Mouse (Mus musculus) neural tube, embryonic 11.5 days (tissue): ENCODE measurements around the gene Usp2. TPM values are rescaled to one million over a fixed set of nuclear protein-coding genes. Genes with fewer than 3 reads are reported as not detected.

ENCODE experiments used
- ATAC-seq: fragments of 200-750 bp; cut with Nextera tagmentation; 2 replicates; pipeline ENCODE4 v1.8.0; 2017; ENCODE audit warnings: moderate number of reproducible peaks, mild to moderate bottlenecking, moderate TSS enrichment, moderate library complexity; ENCODE audit not compliant: insufficient read depth, low FRiP score, low TSS enrichment
- DNase-seq: peaks from one replicate; pipeline ENCODE4 v3.0.0-alpha.2; 2015; ENCODE audit warnings: low spot score
- H3K27ac ChIP-seq: fragments of 300-500 bp; sonication (generic); 2 replicates; pipeline ENCODE4 v1.5.1; 2014; ENCODE audit warnings: low read depth, mild to moderate bottlenecking, low read length
- H3K27me3 ChIP-seq: fragments of 300-500 bp; sonication (generic); 2 replicates; pipeline ENCODE4 v1.6.1; 2014; ENCODE audit warnings: mild to moderate bottlenecking, low read length, mixed read lengths; ENCODE audit not compliant: control insufficient read depth, insufficient read depth
- H3K36me3 ChIP-seq: fragments of 300-500 bp; sonication (generic); 2 replicates; pipeline ENCODE4 v1.6.1; 2014; ENCODE audit warnings: mild to moderate bottlenecking, low read length, moderate library complexity, mixed read lengths; ENCODE audit not compliant: control insufficient read depth, insufficient read depth
- H3K4me1 ChIP-seq: fragments of 300-500 bp; sonication (generic); 2 replicates; pipeline ENCODE4 v1.6.1; 2014; ENCODE audit warnings: low read length, mixed read lengths; ENCODE audit not compliant: control insufficient read depth, insufficient read depth
- H3K4me2 ChIP-seq: fragments of 300-500 bp; sonication (generic); 2 replicates; pipeline ENCODE4 v1.6.1; 2014; ENCODE audit warnings: low read depth, mild to moderate bottlenecking, moderate library complexity
- H3K4me3 ChIP-seq: fragments of 300-500 bp; sonication (generic); 2 replicates; pipeline ENCODE4 v1.5.1; 2014; ENCODE audit warnings: low read depth, low read length
- H3K9ac ChIP-seq: fragments of 300-500 bp; sonication (generic); 2 replicates; pipeline ENCODE4 v1.6.1; 2014; ENCODE audit warnings: mild to moderate bottlenecking, low read length
- H3K9me3 ChIP-seq: fragments of 300-500 bp; sonication (generic); 2 replicates; pipeline ENCODE4 v1.6.1; 2016; ENCODE audit warnings: low read length; ENCODE audit not compliant: control insufficient read depth
- WGBS: fragments of 180-500 bp; shearing (Covaris S2); extraction: QIAGEN DNeasy Blood & Tissue Kit; methylation state at CpG from one replicate; pipeline ENCODE4 v1.1.7; 2014; 5-methylcytosine and 5-hydroxymethylcytosine counted together
- polyA plus RNA-seq: library from polyadenylated mRNA; unstranded; fragments of >200 nt; fragmentation: Nextera tagmentation; extraction: Ambion mirVana; gene quantifications from 2 replicates; pipeline ENCODE4 v1.2.1, GENCODE M21; 2014

Usp2 gene
- polyA plus RNA-seq, 1 experiment from 2014 or later: 10.5 TPM

DNA sequence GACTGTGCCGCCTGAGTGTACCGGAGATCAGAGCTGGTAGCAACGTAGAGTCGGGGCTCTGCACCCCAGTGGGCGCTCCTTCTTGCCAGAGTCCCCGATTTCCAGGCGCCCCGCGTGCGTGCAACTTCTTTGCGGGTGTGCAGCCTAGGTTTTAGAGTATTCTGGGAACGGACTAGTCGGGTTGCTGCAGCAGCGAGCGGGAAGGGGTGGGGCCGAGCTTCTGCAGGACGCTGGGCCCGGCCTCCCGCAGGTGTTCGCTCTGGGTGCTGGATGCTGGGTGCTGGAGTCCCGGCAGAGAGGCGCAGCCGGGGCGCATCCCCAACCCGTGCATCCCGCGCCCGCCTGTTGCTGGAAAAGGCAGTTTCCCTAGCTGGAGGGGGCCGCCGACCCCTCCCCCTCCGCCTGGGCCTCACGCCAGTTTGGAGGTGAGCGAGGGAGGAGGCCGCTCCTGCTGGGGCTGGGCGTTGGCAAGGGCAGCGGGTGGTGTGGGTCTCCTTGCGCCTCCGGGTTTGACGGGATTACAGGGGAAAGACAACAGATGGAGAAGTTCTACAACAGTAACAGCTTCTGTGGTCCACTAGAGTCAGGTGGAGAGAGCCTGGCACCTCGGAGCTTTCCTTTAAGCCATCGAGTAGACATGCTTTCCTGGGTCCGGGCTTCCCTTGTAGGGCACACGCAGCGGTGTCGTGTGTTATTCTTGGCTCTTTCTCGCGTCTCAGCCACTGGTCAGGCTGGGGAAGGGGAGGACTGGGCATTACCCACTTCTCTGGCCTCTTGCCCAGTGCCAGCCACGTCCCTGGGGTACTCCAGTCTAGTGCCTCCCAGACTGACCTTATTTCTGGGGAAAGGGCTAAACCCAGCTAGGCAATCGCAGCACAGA, 68.3 kb downstream of the Usp2 start:
- no peak for DNase-seq
- H3K4me3 ChIP-seq: peak overlapping the region; percentile 51
- peak overlapping the region; percentile 77 for H3K4me2 ChIP-seq
- H3K9ac ChIP-seq: peak overlapping the region; percentile 55
- peaks cover 44% of the 10 kb centered on the region for H3K27me3 ChIP-seq
- 5% methylated on average over 47 of the region's 49 CpGs for WGBS
- no peak overlapping the region for H3K27ac ChIP-seq
- H3K36me3 ChIP-seq: no peaks in the 10 kb centered on the region
- no peak for ATAC-seq
- H3K9me3 ChIP-seq: no peaks in the 10 kb centered on the region
- H3K4me1 ChIP-seq: peaks cover 25% of the 10 kb centered on the region

DNA sequence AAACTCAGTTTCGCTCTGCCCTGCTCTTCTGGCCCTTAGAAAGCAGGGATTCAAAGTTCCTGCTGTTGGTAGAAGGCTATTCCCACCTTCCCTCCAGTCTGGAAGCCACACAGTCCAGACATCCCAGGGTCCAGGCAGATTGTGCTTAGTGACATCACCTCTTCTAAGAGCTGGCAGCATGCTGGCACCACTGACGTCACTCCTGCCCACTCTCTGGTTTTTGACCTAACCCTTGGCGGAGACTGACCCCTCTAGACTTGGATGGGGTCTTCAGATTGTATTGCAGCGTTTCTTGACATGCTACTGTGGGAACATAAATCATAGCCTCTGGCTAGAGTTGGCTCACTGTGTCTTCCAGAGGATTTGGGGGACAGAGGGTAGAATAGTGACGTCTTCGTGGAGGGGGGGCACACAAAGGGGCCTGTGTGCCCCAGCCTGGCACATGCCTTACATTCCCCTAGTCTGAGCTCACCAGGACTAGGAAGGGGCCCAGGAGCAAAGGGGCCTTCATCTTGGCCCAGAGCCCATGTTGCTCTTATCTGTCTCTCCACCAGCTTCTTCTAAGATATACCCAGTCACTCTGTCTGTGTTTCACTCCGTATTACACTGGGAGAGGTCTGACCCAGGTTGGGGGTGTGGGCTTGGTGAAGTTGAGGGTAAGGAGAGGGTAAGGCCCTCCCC, 69.0 kb downstream of the Usp2 start:
- peaks cover 20% of the 10 kb centered on the region for H3K4me1 ChIP-seq
- H3K9ac ChIP-seq: no peak overlapping the region

DNA sequence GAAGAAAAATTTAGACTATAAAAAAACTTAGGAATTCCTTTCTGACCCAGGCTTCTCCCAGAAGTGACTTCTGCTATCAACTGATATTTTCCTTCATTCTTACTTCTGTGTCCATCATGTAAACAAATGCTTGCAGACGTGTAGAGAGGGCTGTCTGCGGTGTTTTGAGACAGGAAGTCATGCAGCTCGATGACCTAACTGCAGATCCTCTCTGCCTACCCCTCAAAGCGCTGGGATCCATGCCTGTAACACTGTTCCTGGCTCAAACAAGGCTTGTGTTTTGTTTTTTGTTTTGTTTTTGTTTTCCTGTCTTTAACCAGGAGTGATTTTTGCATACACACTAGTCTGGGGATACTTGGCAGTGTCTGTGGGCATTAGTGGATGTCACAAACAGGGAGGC, 71.0 kb downstream of the Usp2 start:
- ATAC-seq: no peak
- Histone ChIP-seq H3K9me3 (no peaks in the 10 kb centered on the region), H3K9ac (no peak overlapping the region), H3K4me1 (peaks cover 19% of the 10 kb centered on the region), H3K4me2 (no peak overlapping the region), H3K27ac (no peak overlapping the region), H3K4me3 (no peak overlapping the region), H3K36me3 (no peaks in the 10 kb centered on the region), H3K27me3 (peaks cover 40% of the 10 kb centered on the region)
- WGBS: 74% methylated on average over 4 of the region's 4 CpGs
- no peak for DNase-seq

More for the DNA sequence above, 69.0 kb downstream of the Usp2 start:
- WGBS: 65% methylated on average over 7 of the region's 7 CpGs
- DNase-seq (no peak), ATAC-seq (no peak)
- Histone ChIP-seq H3K4me2 (peak overlapping the region; percentile 77), H3K9me3 (no peaks in the 10 kb centered on the region), H3K4me3 (peak overlapping the region; percentile 51), H3K27ac (no peak overlapping the region), H3K27me3 (peaks cover 44% of the 10 kb centered on the region), H3K36me3 (no peaks in the 10 kb centered on the region)

GRCm38 (mm10) chr9:44141951-44142350, 75.1 kb downstream of the Usp2 start:
- H3K9ac ChIP-seq: no peak overlapping the region
- H3K36me3 ChIP-seq: no peaks in the 10 kb centered on the region
- H3K4me3 ChIP-seq: no peak overlapping the region
- DNase-seq (no peak), ATAC-seq (no peak)
- 0 out of 2 replicates have a peak, but pooled peaks cover 3% of the 10 kb centered on the region for H3K27me3 ChIP-seq
- WGBS: 75% methylated on average over 5 of the region's 5 CpGs
- no peaks in the 10 kb centered on the region for H3K9me3 ChIP-seq
- no peaks in the 10 kb centered on the region for H3K4me1 ChIP-seq
- no peak overlapping the region for H3K27ac ChIP-seq
- H3K4me2 ChIP-seq: no peak overlapping the region

DNA sequence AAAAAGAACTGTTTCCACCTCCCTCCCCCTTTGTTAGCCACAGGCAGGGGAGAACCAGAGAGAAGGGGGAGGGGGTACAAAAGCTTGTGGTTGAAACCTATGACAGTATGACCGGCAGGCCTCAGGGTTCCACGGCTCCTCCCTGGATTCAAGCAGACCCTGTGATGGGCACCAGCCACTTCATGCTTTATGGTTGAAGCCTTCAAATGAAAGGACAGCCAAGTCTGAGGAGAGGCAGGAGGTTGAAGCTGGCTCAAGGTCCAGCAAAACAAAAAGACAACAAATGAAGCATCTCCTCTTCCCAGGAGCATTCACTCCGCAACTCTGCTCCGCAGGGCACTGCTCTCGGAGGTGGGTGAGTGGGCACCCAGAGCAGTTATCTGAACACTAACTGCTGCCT, 76.6 kb downstream of the Usp2 start:
- Histone ChIP-seq H3K4me1 (no peaks in the 10 kb centered on the region), H3K4me2 (no peak overlapping the region), H3K9ac (no peak overlapping the region), H3K27ac (no peak overlapping the region), H3K9me3 (no peaks in the 10 kb centered on the region), H3K36me3 (no peaks in the 10 kb centered on the region), H3K27me3 (no peaks in the 10 kb centered on the region), H3K4me3 (no peak overlapping the region)
- ATAC-seq (no peak), DNase-seq (no peak)
- 90% methylated on average over 5 of the region's 5 CpGs for WGBS

- no peak overlapping the region for H3K27ac ChIP-seq
- 35% methylated on average over 7 of the region's 8 CpGs for WGBS
- DNase-seq (no peak), ATAC-seq (no peak)
- no peak overlapping the region for H3K4me3 ChIP-seq
- H3K9ac ChIP-seq: no peak overlapping the region
- H3K9me3 ChIP-seq: no peaks in the 10 kb centered on the region
- H3K36me3 ChIP-seq: no peaks in the 10 kb centered on the region; the same call in 1 of the 2 replicates
- H3K4me2 ChIP-seq: no peak overlapping the region
- no peaks in the 10 kb centered on the region for H3K4me1 ChIP-seq
- no peaks in the 10 kb centered on the region for H3K27me3 ChIP-seq
Observed at GRCm38 (mm10) chr9:44144023-44144717, 77.3 kb downstream of the Usp2 start.

DNA sequence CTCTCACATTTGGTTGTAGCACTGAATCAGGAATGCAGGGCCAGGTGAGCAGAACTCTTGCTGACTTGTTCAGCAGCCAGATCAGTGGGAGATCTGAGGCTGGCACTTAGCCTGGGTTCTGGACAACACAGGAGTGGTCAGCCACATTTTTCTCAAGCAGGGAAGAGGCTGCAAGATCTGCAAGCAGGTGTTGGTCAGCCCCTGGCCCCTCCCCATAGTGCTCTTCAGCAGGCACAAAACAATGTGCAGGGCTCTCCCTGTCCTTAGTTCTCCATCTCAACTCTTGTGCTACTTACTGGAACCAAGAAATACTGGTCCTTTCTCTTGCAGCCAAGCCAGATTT, 77.9 kb downstream of the Usp2 start:
- no peak overlapping the region for H3K4me2 ChIP-seq
- H3K4me1 ChIP-seq: no peaks in the 10 kb centered on the region
- ATAC-seq (no peak), DNase-seq (no peak)
- no peak overlapping the region for H3K27ac ChIP-seq
- no peak overlapping the region for H3K9ac ChIP-seq
- no peaks in the 10 kb centered on the region for H3K27me3 ChIP-seq
- H3K4me3 ChIP-seq: no peak overlapping the region
- no peaks in the 10 kb centered on the region for H3K9me3 ChIP-seq
- H3K36me3 ChIP-seq: no peaks in the 10 kb centered on the region; the same call in 1 of the 2 replicates
